Mouse (Mus musculus) cerebellum, postnatal 36 days (tissue): Measurements from ENCODE around the gene Syt6.
A peak's percentile ranks its signal among the peaks of the same experiment; 100 is the strongest.
"Not testable (repeated sequence)": the region's sequence is repeated elsewhere in the genome, so short reads cannot be mapped to it uniquely, and the experiment has no call there.

ENCODE experiments used
- DNase-seq, 2 experiments: peaks; one replicate each; pipeline ENCODE4 v3.0.0; 2021 to 2022; ENCODE audit warnings: mixed read lengths in 2 of 2

Syt6 gene

DNA sequence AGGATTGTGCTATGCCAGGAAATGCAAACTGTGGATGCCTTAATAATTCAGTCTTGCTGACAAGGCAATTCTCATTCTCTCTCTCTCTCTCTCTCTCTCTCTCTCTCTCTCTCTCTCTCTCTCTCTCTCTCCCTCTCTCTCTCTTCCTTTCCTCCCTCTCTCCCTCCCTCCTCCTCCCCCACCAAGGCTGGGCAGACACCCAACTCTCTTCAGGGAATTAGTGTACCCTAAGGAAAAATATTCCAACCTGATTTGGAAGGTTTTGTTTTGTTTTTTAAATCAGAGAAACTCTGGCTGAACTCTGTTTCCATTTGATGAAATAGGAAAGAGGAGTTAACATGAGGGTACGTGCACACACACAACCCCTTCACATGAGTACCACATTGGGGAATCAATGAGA lies 26.5 kb downstream of the Syt6 start:
- no peak for DNase-seq

DNA sequence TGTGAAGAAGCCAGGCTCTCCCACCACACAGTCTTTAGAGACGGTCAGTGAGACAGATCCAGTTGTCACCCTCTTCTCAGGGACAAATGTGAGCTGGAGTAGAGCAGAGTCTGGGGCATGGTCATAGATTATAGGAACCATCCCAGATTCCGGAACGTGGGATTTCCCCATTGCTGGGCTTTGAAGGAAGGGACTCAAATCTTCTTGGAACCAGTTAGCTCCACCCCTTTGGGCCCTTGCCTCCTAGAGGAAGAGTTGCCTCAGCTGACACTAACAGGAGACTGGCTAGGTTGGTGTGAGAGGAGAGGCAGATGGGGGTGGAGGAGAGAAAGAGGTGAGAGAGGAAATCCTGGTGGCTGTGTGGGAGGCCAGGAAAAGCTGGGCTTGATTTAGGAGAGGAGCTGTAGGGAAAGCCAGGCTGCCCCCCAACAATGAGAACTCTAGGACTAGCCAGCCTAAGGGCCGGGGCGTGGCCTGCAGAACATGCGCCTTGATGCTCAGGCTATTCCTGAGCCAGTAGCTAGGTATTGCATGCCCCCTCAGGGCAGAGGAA lies 31.1 kb downstream of the Syt6 start:
- no peak for DNase-seq

- peak; percentile 54 to 55 for DNase-seq
These were observed 31.9 kb downstream of the Syt6 start for GRCm38 (mm10) chr3:103606660-103607595.

DNA sequence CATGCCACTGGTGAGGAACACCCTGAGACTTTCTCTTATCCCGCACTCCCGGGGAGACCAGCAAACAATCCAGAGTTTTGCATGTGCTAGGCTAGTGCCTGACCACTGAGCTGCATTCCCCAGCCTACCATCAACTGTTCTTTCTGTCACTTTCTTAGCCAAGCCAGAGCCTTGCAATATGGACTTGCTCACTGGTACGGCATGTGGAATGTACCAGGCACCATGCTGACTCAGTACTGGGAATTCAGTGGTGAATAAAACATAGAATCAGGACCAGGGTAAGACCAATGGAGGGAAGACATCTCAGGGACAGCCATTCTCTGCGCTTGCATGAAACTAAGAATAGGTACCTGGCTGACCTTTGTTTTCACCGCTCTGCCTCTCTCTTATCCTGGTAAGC lies 35.2 kb downstream of the Syt6 start:
- no peak for DNase-seq

DNA sequence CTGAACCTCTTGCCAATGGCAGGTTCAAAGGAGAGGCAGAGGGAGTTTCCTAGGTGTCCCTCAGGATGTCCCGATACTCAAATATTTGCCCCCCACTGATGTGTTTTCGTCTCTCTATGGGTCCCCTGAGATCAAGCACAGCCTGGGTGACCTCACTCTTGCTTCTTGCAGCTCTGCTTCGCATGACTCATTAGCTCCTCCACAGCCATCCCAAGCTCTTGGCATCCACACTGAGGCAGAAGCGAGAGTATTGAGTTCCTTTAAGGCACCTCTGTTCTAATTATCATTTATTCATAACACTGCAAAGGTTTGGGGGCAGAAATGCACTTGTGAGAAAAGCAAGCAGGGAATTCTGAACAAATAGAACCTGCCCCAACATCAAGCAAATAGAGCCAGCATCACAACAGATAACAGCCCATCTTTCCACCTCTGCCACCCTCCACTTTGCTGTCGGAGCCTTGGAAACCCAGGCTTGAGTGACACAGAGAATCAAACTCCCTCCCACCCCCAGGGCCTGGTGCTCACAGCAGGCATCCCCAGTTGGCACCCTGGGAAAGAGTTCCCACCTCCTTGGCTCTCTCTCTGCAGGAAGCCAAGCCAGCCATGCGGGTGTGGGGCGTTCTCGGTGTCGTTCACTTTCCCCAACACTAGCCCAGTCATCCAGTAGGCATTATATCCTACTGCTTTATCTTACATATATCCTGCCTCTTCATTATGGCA lies 37.8 kb downstream of the Syt6 start:
- DNase-seq = no peak

- no peak for DNase-seq
These were observed 40.6 kb downstream of the Syt6 start for GRCm38 (mm10) chr3:103615621-103616020.

- DNase-seq = no peak
These were observed 42.0 kb downstream of the Syt6 start for GRCm38 (mm10) chr3:103616981-103617380.

- no peak for DNase-seq
These were observed 45.1 kb downstream of the Syt6 start for GRCm38 (mm10) chr3:103620101-103620500.

DNA sequence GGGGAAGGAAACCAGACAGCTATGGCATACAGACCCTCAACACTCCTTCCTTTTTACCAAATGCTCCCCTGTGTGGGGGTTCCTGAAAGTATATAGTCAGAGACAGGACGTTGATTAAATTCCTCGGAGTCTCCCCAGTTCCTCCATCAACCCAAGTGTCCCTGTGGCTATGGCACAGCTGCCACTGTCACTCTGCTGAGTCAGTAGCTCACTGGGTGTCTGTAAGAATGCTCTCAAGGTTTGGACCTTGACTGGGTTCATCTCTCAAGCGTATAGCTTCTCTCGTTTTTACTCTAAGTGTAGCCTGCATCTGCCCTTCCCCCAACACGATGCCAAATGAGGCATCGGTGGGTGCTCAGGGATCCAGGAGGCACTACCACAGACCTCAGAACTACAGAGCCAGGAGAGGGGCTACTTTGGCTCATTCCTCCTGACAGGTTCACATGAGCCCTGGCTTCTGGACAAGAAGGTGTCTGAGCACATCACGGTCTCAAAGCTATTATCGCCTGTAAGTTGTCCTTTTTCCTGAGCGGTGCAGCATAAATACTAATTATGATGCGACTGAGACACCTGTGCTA lies 49.0 kb downstream of the Syt6 start:
- peak in 1 of 2 experiments; percentile 36 for DNase-seq

- DNase-seq = peak; percentile 62 to 68
These were observed 49.6 kb downstream of the Syt6 start for GRCm38 (mm10) chr3:103624591-103625051.

DNA sequence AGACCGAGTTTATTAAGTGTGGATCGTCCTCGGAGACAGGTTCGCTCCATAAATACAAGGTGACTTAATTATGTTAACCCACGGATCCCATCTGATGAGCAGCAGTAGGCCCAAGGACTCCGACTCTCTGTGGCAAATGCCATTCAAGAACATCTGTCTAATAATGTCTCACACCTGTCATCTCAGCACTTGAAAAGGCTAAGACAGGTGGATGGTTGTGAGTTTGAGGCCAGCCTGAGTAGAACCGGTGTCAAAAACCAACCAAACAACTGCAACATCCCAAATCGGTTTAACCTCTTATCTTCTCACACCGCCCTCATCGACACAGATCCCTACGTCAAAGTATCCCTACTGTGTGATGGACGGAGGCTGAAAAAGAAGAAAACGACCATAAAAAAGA lies 50.1 kb downstream of the Syt6 start:
- no peak for DNase-seq

DNA sequence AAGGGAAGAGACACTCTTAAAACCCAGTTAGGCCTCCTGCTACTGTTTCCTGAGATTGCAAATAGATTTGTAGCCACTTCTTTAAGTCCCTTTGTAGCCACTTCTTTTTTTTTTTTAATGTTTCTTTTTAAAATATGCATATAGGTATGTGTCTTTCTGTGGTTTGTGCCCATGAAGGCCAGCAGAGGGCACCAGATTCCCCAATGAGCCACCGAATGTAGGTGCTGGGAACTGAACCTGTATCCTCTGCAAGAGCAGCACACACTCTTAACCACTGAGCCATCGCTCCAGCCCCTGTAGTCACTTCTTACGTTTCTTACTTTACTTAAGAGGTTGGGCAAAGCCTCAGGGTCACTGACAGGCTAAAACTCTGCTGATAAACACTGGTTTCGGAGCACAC lies 51.5 kb downstream of the Syt6 start:
- no peak for DNase-seq

GRCm38 (mm10) chr3:103627661-103628060 lies 52.6 kb downstream of the Syt6 start:
- DNase-seq = no peak

DNA sequence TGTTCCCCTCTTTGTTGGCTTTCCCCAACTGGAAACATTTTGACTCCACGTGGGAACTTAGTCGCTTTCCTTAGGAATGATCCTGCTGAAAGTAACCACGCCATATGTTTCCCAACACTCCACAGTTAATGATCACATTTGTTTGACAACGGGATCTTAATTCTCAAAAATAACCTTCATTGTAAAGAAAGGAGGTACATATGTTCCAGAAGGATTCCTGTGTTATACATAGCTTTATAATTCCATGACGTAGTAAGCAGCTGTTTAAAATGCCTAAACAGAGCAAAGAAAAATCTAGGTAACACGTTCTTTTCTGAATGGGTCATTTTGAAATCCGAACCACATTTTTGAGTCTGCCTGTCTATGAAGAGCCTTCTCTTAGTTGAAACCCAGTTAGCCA lies 58.1 kb downstream of the Syt6 start:
- no peak for DNase-seq

GRCm38 (mm10) chr3:103633831-103634230 lies 58.8 kb downstream of the Syt6 start:
- no peak for DNase-seq

DNA sequence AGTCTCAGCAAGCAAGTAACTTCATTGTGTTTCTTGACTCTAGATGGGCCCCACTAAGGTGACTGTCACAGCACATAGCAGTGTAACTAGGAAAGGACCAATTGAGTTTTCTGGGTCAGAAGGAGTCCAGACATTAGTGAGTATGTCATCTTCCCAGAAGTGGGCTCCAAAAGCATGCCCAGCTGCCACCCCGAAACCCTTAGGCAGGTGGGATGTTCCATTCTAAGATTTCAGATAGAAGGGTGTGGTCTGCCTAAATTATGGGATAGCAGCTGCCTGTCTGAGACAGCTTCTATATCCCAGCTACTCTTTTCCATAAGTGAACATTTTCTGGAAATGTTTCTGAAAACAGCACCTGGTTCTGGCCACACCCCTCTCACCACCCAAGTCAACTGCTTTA lies 59.2 kb downstream of the Syt6 start:
- DNase-seq = no peak

GRCm38 (mm10) chr3:103637641-103638040 lies 62.6 kb downstream of the Syt6 start:
- DNase-seq = no peak

DNA sequence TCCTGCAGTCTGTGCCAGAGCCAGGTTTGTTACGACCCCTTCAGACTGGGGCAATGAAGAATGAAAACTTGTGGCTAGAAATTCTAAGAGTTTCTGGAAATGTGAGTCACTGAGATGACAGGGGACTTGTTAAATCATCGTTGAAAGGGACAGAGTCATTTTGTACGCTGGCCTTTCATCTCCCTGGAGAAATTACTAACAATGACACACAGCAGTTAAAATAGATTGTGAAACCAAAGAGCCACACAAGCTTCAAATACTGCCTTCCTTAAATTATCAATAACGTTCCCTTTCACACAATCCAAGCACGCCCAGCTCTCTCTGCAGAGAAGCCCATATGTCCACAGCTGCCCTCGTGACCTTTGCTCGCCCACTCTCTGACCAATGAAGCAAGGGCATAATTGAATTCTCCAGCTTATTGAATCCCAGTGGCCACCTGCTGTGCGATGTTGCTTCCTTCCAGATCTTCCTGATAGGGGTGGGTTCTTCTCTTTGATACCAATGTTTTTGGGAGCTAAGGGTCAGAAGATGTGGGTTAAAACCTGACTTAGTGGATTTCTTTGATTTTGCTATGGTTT lies 65.3 kb downstream of the Syt6 start:
- no peak for DNase-seq

GRCm38 (mm10) chr3:103641301-103641700 lies 66.3 kb downstream of the Syt6 start:
- no peak for DNase-seq

- DNase-seq = not testable (repeated sequence)
These were observed 70.9 kb downstream of the Syt6 start, which contains the start of gene Atg4a-ps for GRCm38 (mm10) chr3:103645968-103646367. TSS of gene Atg4a-ps (minus strand) at chr3:103646068.

GRCm38 (mm10) chr3:103647164-103647867 lies 72.3 kb downstream of the Syt6 start:
- no peak for DNase-seq

GRCm38 (mm10) chr3:103648486-103648885 lies 73.5 kb downstream of the Syt6 start:
- no peak for DNase-seq
